8 mouse cellular contexts compared by ENCODE assay signal in genomic region chrX:36561650-36562049, GRCm38 (mm10). TPM values are rescaled to one million over a fixed set of nuclear protein-coding genes. Genes with fewer than 3 reads are reported as not detected.
DNase-seq lines count a peak whose midpoint lies in the region; ATAC-seq lines count a peak whose summit lies in the region.

No protein-coding gene starts in this region.

- H3K9me3 ChIP-seq in lung, embryonic 15.5 days, result no peaks in the 10 kb centered on the region

- H3K4me2 ChIP-seq in lung, embryonic 15.5 days, result peak overlapping the region; percentile 24; the same call in 1 of the 2 replicates

- H3K36me3 ChIP-seq in lung, embryonic 15.5 days, result no peaks in the 10 kb centered on the region

- no peak overlapping the region for H3K9ac ChIP-seq in lung, embryonic 15.5 days

- H3K27ac ChIP-seq in lung, embryonic 15.5 days, result no peak overlapping the region

- no peak overlapping the region for H3K4me3 ChIP-seq in lung, embryonic 15.5 days

- ATAC-seq in lung, embryonic 15.5 days (ENCODE audit: borderline replicate concordance, extremely low read depth, low FRiP score, low TSS enrichment), result no peak

- peak; percentile 48 to 73 for DNase-seq in CD8-positive naive resting alpha-beta T cell, adult 2 months (ENCODE audit: low read depth in 2 of 2, low spot score in 2 of 2)
- DNase-seq in R1 (ENCODE audit: low read depth, low spot score), result peak; percentile 50
- peak; percentile 69 to 77 for DNase-seq in cerebellum, postnatal 25 days
- DNase-seq in heart, adult 8-10 months (ENCODE audit: low spot score), result peak; percentile 59
- DNase-seq in kidney, postnatal 4 days, result peak; percentile 83
- peak; percentile 57 for DNase-seq in right cerebral cortex, postnatal 25 days
- peak; percentile 44 to 72 for DNase-seq in urinary bladder, postnatal 4 days (ENCODE audit: low spot score in 2 of 2)

- WGBS in lung, embryonic 15.5 days, result 14% methylated on average over 7 of the region's 7 CpGs

- H3K4me1 ChIP-seq in lung, embryonic 15.5 days, result no peaks in the 10 kb centered on the region

- H3K27me3 ChIP-seq in lung, embryonic 15.5 days, result no peaks in the 10 kb centered on the region

RNA-seq across cellular contexts. Expression of gene Pgrmc1, which starts 36.4 kb away (rescaled TPM):
- total RNA-seq in heart, adult 8-10 months (2022), result 10 to 100 TPM; 18.6 to 21.4 (median 19.8) TPM
- polyA plus RNA-seq in lung, embryonic 15.5 days (2015; fragmentation: Nextera tagmentation; extraction: Ambion mirVana), result 233 and 239 TPM in 2 replicates
